Comparison of ENCODE assay signal across 9 mouse cellular contexts in genomic region chr1:59409585-59410160, GRCm38 (mm10).
DNase-seq lines count a peak whose midpoint lies in the region; ATAC-seq lines count a peak whose summit lies in the region.
"Had no signal": no experiment of that assay in that cellular context is flagged by ENCODE, and none has a peak within 500 bp of the region (broad histone marks: within the 10 kb centered on the region; RNA-seq: fewer than 3 reads in every experiment).

No protein-coding gene starts in this region.

- no peaks in the 10 kb centered on the region for H3K27me3 ChIP-seq in embryonic facial prominence, embryonic 10.5 days (replicated peaks; ENCODE audit: low read depth, poor library complexity, severe bottlenecking)

- H3K27ac ChIP-seq in embryonic facial prominence, embryonic 10.5 days (replicated peaks), result no peak overlapping the region

- no peaks in the 10 kb centered on the region for H3K36me3 ChIP-seq in embryonic facial prominence, embryonic 10.5 days (replicated peaks)

- intact Hi-C loops in heart, postnatal 25 days (cut with DNase I), result no loop called here

- no peak overlapping the region for H3K4me3 ChIP-seq in embryonic facial prominence, embryonic 10.5 days

- WGBS in embryonic facial prominence, embryonic 10.5 days, result 31% methylated on average over 8 of the region's 8 CpGs

- no peaks in the 10 kb centered on the region for H3K9me3 ChIP-seq in embryonic facial prominence, embryonic 10.5 days

- ATAC-seq in monocyte, adult 5-6 weeks (replicated peaks; ENCODE audit: insufficient number of reproducible peaks, low FRiP score, low TSS enrichment, poor library complexity, severe bottlenecking), result no peak
- ATAC-seq: inflammation-experienced regulatory T-cells, adult 6 months had no signal

- peaks cover 28% of the 10 kb centered on the region for H3K4me1 ChIP-seq in embryonic facial prominence, embryonic 10.5 days

- DNase-seq in heart, postnatal 4 days, result peak; percentile 43
- DNase-seq in heart, postnatal 25 days (ENCODE audit: low spot score), result no peak
- peak; percentile 20 for DNase-seq in A20 (ENCODE audit: low read depth, low spot score)
- DNase-seq in embryonic facial prominence, embryonic 10.5 days (ENCODE audit: low spot score), result peak; percentile 38
- DNase-seq in layer of hippocampus, postnatal 36 days, result peak; percentile 13 to 25
- DNase-seq in frontal cortex, adult 2 months (ENCODE audit: extremely low spot score in 1 of 2, low spot score in 1 of 2), result no peak
- no peak for DNase-seq in urinary bladder, postnatal 10 days (ENCODE audit: low spot score)

Comparison
In these comparisons a context has a peak if more than half of its experiments do, and no peak if none do; other contexts are left out.
1. DNase-seq: peak in heart, postnatal 4 days (single experiment), A20 (single experiment), embryonic facial prominence, embryonic 10.5 days (single experiment) and layer of hippocampus, postnatal 36 days (2 of 2); none in heart, postnatal 25 days (single experiment), frontal cortex, adult 2 months (0 of 2) and urinary bladder, postnatal 10 days (single experiment).